Mouse (Mus musculus) small intestine, adult 2 months (tissue): ENCODE measurements around the gene Pycr1. TPM values are rescaled to one million over a fixed set of nuclear protein-coding genes. Genes with fewer than 3 reads are reported as not detected.

Experiments
- H3K27ac ChIP-seq: fragments of 200-500 bp; 2 replicates; pipeline ENCODE4 v1.5.1; 2012; ENCODE audit warnings: low read depth, low read length, control low read depth, inconsistent platforms; ENCODE audit not compliant: insufficient read depth
- H3K27me3 ChIP-seq: fragments of 200-500 bp; 2 replicates; pipeline ENCODE4 v1.6.1; 2012; ENCODE audit warnings: mild to moderate bottlenecking, moderate library complexity, low read length, inconsistent platforms; ENCODE audit not compliant: control insufficient read depth, insufficient read depth
- H3K36me3 ChIP-seq: fragments of 200-500 bp; 2 replicates; pipeline ENCODE4 v1.6.1; 2012; ENCODE audit warnings: mild to moderate bottlenecking, low read length, control low read depth, inconsistent platforms; ENCODE audit not compliant: control insufficient read depth, insufficient read depth
- H3K4me1 ChIP-seq: fragments of 200-500 bp; 2 replicates; pipeline ENCODE4 v1.6.1; 2012; ENCODE audit warnings: low read length, inconsistent platforms, mixed read lengths; ENCODE audit not compliant: control insufficient read depth, insufficient read depth, insufficient read length
- H3K4me3 ChIP-seq: fragments of 200-500 bp; 2 replicates; pipeline ENCODE4 v1.5.1; 2012; ENCODE audit warnings: low read depth, mild to moderate bottlenecking, control low read depth, inconsistent platforms, low read length, moderate library complexity
- CTCF ChIP-seq: fragments of 200-500 bp; IDR thresholded peaks from 2 replicates; pipeline ENCODE4 v1.5.1; 2012; ENCODE audit warnings: low read depth, mild to moderate bottlenecking, control low read depth, inconsistent platforms, low read length, moderate library complexity, mixed read lengths; ENCODE audit not compliant: insufficient replicate concordance, insufficient read length; ENCODE audit errors: extremely low read depth
- POLR2A ChIP-seq: fragments of 200-500 bp; IDR thresholded peaks from 2 replicates; pipeline ENCODE4 v1.6.1; 2012; ENCODE audit warnings: low read depth, mild to moderate bottlenecking, control low read depth, inconsistent platforms, low read length, moderate library complexity
- whole genome bisulfite sequencing: fragments of 180-500 bp; shearing (Covaris S2); methylation state at CpG from one replicate; pipeline ENCODE4 v1.1.7; 2018; 5-methylcytosine and 5-hydroxymethylcytosine counted together
- polyA plus RNA-seq: library from polyadenylated mRNA; depleted of rRNA; stranded (reverse); fragments of >200 nt; gene quantifications from 2 replicates; pipeline ENCODE4 v1.2.3, GENCODE M21; 2012

Gene Pycr1
- polyA plus RNA-seq, 1 experiment: 19.9 TPM

DNA sequence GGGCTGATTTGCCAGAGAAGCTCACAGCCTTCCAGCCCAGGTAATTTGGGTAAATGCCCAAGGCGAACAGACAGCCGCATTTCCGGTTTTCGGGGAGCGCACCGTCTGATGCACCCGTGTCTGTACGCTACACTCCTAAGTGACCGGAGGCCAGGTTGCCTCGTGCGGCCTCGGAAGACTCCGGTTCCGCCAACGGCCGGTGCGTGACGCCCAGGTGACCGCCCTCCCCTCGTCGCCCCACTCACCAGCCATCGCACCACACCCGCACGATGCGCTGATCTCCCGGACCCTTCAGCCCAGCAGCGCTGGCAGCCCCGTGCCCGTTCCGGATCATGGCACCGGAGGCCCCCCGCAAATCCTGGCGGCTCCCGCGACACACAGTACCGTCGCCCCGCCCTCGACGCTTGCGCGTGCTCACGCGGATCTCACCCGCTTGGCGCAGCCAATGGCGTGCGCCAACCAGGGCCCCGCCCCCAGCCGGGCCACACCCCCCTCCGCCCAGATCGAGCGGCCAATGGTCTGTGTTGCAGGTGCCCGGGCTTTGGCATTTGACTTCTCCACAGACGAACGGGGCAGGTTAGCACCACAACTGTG, 26.0 kb downstream of the Pycr1 start, which contains the start of gene Pcyt2:
Gene Pcyt2, minus strand, starts transcription at position 418 of the 594 bp plus-strand sequence.
- Histone ChIP-seq H3K27me3 (no peaks in the 10 kb centered on the region), H3K27ac (peak within 1 kb of the TSS; percentile 98), H3K4me3 (peak within 1 kb of the TSS; percentile 74), H3K36me3 (peaks cover 65% of the 10 kb centered on the region), H3K4me1 (peaks cover 14% of the 10 kb centered on the region)
- 1% methylated on average over 56 of the region's 56 CpGs for WGBS
- TF ChIP-seq POLR2A (peak; percentile 75), CTCF (no peak)

DNA sequence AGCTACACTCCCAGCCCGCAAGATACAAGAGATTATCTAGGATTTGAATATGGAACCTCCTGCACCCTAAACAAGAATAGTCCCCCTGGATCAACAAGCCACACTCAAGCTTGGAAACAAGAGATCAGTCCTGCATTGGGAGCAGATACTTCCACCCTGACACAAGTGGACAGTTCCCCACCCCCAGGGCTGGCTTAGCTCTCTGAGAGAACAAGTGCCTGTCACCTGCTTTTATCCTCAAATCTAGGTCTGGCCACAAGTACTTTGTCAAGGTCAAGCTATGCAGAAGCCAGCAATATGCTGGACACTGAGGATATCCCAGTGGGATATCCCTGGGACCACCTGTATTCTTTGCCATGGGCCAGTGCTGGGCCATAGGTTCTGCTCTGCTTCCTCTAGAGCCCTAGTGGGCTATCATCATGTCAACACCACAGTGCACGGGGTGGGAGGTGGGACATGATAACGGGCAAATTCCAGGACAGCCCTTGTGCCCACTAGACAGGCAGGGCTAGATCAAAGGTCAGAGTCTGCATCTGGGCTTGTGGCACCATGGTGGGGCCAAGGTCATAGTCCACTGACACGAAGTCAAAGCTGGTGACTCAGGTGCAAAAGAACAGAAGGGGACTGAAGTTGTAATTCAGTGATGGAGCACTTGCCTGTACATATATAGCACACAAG, 26.8 kb downstream of the Pycr1 start:
- TF ChIP-seq POLR2A (peak; percentile 42; the same call in 1 of the 2 replicates), CTCF (no peak)
- Histone ChIP-seq H3K27me3 (no peaks in the 10 kb centered on the region), H3K27ac (peak overlapping the region; percentile 98), H3K4me3 (peak overlapping the region; percentile 74), H3K36me3 (peaks cover 67% of the 10 kb centered on the region), H3K4me1 (peaks cover 14% of the 10 kb centered on the region)
- 27% methylated on average over 4 of the region's 4 CpGs for WGBS

DNA sequence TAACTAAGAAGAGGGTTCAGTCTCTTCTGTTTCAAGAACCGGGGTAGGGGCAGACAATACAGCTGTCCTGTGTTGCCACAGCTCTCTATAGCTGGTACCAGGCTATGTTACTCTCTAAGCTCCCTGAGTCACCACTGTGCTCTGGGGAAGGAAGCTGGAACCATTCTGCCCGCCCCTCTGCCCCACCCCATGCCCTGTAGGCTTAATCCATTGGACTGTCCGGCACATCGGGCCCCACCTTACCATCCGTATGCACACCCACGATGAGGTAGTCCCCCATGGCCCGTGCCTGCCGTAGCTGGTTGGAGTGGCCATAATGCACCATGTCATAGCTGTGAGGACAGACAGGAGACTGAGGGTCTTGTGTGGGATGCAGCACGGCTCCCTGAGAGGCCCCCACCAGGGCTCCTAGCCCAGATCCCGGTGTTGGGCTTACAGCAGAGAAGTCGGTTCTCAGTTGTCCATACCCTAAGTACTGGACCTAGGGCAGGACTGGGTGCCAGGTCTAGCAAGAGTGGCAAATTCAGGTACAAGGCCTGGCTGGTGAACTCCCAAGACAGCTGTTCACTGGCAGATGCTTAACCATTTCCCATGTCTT, 27.9 kb downstream of the Pycr1 start:
- WGBS: 70% methylated on average over 11 of the region's 11 CpGs
- Histone ChIP-seq H3K27ac (peak overlapping the region; percentile 36), H3K27me3 (no peaks in the 10 kb centered on the region), H3K36me3 (peaks cover 68% of the 10 kb centered on the region), H3K4me3 (peak overlapping the region; percentile 50), H3K4me1 (peaks cover 14% of the 10 kb centered on the region)
- TF ChIP-seq POLR2A (peak; percentile 23; the same call in 1 of the 2 replicates), CTCF (no peak)

DNA sequence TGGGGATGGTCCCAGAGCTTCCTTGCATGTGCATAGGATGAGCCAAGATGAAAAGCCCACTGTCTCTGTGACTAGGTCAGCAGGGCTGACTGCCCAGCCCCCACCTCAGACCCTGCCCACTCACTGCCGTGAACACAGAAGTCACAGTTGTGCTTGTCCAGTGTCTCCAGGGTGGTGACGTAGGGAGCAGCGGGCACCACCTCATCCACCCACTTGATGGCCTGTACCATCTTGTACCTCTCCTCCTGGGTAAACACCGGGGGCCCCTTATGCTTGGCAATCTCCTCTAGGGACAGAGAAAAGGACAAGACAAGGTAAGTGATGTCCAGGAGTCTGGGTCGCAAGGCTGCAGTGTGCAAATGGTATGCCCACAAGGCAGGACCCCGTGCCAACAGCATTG, 28.4 kb downstream of the Pycr1 start:
- 99% methylated on average over 6 of the region's 6 CpGs for WGBS
- H3K27ac ChIP-seq: 0 out of 2 replicates have a peak overlapping the region, but pooled peaks have one; percentile 2
- TF ChIP-seq POLR2A: no peak
- H3K4me1 ChIP-seq: peaks cover 14% of the 10 kb centered on the region
- H3K4me3 ChIP-seq: peak overlapping the region; percentile 25; the same call in 1 of the 2 replicates
- H3K36me3 ChIP-seq: peaks cover 67% of the 10 kb centered on the region
- H3K27me3 ChIP-seq: no peaks in the 10 kb centered on the region

DNA sequence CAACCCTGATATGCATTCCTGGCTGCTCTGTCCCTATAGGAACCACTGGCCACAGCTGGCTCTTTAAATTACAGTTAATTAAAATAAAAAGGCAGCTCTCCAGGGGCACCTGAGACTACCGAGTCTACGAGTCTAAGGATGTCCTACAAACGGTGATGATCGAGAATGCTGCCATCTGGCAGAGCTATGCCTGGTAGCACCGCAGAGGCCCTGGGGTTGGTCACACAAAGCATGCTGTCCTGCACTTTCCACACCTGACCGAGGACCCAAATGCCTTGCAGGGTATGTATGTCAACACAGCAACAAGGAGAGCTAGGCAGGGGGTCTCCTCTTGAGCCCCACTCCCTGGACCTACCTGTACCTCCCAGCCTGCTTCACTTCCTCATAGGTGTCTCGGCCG, 29.6 kb downstream of the Pycr1 start:
- no peak for TF ChIP-seq POLR2A
- no peak for TF ChIP-seq CTCF
- H3K27me3 ChIP-seq: no peaks in the 10 kb centered on the region
- no peak overlapping the region for H3K4me3 ChIP-seq
- peaks cover 15% of the 10 kb centered on the region for H3K4me1 ChIP-seq
- no peak overlapping the region for H3K27ac ChIP-seq
- peaks cover 63% of the 10 kb centered on the region for H3K36me3 ChIP-seq
- WGBS: 89% methylated on average over 8 of the region's 8 CpGs

DNA sequence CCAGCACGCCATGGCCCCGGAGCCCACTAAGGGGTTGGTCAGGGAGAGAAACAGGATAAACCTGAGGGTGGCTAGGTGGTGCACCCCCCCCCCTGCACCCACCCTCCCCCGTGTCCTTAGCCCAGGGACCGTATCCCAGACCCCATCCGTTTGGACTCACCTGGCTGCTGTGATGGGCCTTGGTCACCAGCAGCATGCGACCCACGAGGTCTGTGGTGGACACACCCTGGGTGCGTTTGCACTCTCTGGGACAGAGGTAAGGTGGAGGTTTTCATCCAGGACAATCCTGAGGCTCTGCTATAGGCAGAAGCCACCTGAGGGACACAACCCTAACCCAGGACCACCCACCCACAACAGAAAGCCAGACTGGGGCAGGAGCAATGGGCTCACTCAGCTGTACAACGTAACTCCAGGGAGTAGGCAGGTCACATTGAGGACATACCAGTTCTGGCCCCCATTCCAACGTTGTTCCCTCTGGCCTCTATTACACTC, 30.0 kb downstream of the Pycr1 start:
- no peak overlapping the region for H3K27ac ChIP-seq
- no peak overlapping the region for H3K4me3 ChIP-seq
- H3K27me3 ChIP-seq: no peaks in the 10 kb centered on the region
- peaks cover 58% of the 10 kb centered on the region for H3K36me3 ChIP-seq
- H3K4me1 ChIP-seq: peaks cover 19% of the 10 kb centered on the region
- WGBS: 90% methylated on average over 10 of the region's 10 CpGs
- TF ChIP-seq CTCF (no peak), POLR2A (no peak)

DNA sequence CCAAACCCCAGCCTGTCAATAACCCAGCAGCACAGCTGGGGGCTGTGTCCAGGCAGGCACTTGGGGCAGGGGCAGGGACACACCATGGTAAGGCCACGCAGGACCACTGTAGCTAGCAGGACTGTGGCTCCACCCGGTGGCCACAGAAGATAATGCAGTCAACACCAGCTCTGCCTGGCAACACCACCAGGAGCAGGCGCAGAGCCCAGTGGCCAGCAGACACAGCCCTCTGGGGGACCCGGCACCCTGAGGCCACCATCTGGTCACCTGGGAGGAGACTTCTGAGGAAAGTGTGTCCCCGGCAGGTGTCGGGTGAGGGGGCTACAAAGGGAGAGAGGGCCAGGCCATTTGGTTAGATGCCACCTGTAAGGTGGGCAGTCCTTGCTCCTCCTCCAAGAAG, 30.8 kb downstream of the Pycr1 start:
- no peaks in the 10 kb centered on the region for H3K27me3 ChIP-seq
- no peak overlapping the region for H3K4me3 ChIP-seq
- peaks cover 19% of the 10 kb centered on the region for H3K4me1 ChIP-seq
- H3K36me3 ChIP-seq: peaks cover 52% of the 10 kb centered on the region
- TF ChIP-seq POLR2A (no peak), CTCF (peak; percentile 46; the same call in 1 of the 2 replicates)
- no peak overlapping the region for H3K27ac ChIP-seq
- WGBS: 62% methylated on average over 6 of the region's 6 CpGs
